Mouse (Mus musculus): ENCODE results near the gene Sdhaf1.

Gene Sdhaf1

DNA sequence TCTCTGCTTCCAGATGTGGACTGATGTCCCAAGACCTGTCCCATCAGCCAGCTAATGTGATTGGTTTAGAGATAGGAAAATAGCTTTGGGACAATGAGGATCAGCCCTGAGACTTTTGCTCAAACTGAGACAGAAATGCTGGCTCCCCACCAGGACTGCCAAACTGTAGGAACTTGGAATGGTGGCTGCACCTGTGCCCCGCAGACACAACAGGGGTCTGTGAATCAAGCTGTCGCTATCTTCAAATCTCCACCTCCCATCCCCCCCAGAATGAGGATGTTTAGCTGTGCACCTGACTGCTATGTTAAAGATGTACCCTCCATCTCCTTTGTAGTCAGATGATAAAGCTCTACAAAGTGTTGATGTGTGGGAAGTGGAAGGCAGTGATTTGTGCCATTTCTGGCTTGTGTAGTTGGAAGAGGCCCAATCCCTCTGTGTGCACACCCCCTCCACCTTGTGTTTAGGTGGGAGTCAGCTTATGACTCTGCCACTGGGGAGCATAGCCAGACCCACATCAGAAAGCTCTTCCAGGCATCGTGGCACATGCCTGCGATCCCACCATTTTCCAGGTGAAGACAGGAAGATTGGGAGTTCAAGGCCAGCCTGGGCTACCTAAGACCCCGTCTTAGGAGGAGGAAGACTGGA, 727 bp upstream of the Sdhaf1 start:
- DNase-seq, result no peak

DNA sequence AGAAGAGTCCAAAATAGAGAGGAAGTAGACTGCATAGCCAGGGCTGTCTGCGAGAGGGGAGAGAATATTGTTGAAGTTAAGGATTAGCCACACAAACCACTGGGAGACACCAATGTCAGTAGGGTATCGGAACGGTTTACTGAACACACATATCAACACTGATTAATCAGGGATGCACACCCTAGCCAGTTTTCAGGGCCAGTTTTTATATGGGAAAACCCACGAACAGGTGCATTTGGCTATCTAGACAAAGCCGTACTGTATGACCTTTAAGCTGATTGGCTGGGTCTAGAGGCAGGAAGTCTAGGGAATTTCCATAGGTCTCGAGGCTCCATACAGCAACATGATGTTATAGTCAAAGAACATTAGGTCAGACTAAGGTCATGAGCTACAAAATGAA, 830 bp downstream of the Sdhaf1 start:
- no peak for DNase-seq

DNA sequence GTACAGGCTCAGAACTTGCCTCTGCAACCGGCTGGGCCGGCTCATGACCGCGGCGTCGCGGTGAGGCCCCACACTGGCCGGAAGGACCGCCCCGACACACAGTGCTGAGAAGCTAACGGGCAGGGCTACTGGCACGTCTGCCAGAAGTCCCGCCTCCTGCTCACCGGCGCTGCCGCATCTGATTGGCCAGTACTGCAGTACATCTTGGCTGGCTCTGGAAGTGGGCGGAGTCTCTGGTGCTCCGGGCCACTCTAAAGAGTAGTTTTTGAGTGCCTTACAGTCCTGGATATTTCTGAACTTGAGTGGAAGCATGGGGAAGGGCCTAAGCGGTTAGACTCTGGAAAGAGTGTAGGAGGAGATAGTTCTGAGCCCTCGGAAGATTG, 1.4 kb downstream of the Sdhaf1 start:
- DNase-seq, result peak; percentile 97

DNA sequence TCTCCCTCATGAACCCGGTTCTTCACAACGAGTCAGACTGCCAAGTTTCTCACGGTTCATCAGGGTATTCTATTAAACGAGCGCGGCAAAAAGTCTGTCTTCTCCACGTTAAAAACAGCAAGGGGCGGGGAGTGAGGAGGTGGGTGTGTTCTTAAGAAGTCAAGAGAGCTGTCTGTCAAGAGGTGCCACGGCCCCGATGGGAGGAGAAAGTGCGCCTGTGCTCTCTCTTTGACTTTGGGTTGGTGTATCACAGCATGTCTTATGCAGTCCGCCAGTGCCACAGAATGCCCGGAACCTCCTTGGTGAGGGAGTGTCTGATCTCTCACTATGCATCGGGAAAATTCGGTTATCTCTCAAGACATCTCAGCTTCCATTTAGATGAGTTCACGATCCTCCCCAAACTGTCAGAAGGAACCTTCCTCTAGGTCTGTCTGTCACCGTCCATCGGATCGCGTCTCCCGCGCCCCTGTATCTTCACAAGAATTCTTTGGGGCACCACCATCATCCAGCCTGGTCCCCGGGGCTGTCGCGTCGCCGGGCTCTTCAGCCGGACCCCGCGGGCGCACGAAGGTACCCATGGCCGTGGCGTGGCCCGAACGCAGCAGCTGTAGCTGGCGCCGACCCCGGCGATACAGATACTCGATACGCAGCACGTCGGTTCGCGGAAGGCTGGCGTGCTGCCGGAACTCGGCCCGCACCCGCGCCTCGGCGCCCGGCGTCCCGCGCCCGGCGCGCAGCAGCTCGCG, 2.0 kb downstream of the Sdhaf1 start, which contains the start of gene E130208F15Rik:
Gene E130208F15Rik, plus strand, starts transcription at position 202 of the 746 bp plus-strand sequence.
- peak; percentile 68 for DNase-seq

DNA sequence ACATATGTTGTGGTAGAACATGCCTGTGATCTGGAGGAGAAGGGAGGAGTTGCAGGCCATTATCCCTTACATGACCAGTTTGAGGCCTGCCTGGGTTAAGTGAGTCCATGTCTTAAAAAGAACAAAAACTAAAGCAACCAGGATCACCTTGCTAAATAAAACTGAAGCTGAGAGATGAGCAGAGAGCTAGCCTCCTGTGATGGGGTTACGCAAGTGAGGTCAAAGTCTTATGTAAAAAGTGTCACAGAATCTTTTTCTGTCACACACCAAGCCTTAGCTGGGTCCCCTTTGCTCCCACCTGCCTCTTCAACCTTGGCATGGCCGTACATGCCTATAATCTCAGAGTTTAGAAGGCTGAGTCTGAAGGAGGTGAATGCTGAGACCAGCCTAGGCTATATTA, 2.7 kb downstream of the Sdhaf1 start:
- DNase-seq, result no peak

DNA sequence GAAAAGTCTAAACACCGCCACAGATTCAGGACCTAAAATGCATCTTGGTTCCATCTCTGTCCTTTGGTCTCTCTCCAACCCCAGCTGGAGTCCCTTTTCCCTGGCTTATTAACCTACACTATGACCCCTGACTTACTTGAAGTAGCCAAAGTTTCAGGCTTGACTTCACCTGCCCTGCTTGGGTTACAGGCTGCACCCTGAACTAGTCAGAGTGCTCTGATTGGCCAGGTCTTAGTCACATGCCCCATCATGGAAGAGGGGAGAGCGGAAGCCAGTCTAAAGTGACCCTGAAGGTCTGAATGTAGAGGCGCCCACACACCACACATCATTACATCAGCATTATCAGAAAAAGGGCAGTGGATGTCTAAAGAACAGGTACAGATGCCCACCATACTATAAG, 5.6 kb downstream of the Sdhaf1 start:
- DNase-seq, result no peak

DNA sequence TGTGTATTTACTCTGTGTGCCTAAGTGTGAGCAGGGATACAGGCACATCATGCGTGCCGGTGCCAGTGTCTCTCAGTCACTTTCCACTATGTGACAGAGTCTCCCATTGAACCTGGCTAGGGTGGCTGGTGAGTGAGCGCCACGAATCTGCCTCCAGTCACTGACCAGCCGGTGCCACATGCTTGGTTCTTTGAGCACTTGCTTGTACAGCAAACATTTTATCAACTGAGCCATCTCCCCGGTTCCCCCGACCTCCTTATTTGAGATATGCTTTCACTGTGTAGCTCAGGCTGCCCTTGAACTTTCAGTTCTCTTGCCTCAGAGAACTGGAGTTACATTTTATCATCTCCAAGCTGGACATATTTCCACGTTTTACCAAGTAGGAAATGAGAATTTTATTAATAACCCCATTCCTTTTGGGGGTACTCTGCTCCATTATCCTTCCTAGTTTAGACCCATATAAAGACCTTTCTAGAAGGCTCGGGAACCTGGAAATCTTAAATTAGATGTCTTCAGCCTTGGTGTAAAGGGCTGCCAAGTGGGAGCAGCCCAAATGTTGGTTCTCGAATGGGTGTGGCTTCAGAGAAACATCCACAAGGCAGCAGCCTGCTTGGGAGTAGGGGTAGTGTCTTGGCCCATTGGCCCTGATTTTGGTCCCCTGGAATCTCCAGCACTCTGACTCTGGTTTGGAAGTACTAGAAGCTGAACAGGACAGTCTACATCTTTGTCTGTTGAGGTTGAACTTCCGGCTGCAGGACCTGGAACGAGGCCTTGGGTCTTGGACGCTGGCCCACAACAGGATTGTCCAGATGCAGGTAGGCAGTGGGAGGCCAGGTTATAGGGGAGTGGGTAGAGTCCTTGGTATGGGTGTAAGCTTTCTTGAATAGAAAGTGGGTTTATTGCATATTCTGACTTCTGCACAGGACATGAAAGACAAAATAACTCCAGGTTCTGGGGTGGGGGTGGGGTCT, 7.9 kb downstream of the Sdhaf1 start:
- no peak for DNase-seq

DNA sequence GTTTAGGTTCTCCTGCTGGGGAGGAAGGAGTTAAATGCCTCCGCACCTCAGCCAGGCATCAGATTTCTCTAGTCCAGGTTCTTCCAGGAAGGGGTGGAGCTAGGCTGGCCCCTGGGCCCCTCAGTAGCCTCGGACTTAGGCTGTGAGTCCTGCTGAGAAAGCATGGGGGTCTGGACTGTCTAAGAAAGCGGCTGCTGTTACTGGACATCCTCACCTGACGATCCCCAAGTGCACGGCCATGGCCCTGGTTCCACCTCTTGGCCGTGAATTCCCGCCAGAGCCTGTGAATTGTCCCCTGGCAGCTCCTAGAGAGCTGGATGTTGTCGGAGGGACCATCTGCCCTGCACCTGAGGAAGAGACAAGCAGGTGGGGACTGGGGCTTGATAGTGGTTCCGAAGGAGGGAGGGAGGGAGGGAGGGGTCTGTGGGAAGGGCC, 9.0 kb downstream of the Sdhaf1 start, which contains the start of gene Syne4:
Gene Syne4, plus strand, starts transcription at position 87 of the 435 bp plus-strand sequence.
- no peak for DNase-seq

DNA sequence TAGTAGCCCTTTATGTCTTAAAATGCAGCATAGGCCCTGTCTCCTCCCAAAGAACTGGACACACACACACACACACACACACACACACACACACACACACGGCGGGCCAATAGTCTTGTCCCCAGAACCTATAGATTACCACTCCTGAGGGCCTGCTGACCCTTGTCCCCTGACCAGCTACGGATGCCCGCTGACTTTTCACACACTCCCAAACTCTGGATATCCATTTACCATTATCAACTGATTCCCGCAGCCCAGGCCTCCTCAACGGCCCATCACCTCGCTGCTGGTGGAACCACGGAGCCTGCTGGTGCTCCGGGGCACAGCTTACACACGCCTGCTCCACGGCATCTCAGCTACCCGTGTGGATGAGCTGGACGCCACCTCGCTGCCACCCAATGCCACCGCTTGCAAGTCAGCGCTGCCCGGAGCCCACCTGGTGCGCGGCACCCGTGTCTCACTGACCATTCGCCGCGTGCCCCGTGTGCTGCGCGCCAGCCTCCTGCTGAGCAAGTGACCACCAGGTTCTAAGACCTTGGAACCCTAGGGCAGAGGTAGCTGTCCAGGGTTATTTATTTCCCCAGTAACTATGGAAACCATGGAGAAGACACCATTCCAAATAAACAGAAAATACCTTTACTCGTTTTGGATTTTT, 9.9 kb downstream of the Sdhaf1 start:
- DNase-seq, result no peak

DNA sequence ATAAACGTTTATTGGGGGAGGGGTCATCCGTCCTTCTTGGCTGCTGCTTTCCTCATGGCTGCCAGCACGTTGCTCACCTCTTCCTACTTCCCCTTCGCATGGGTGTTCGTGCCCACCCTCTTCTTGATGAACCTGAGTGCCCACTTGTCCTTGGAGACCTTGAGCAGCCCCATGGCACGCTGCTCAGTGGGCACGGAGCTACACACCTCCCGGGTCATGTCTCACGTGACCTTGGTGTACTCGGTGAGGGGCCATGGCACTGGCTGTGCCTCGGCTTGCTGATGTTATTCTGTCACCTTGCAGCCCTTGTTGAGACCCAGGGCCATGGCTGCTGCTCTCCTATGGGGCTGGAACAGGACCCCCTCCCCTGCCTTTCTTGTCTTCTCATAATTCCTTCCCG, 13.6 kb downstream of the Sdhaf1 start:
- no peak for DNase-seq

DNA sequence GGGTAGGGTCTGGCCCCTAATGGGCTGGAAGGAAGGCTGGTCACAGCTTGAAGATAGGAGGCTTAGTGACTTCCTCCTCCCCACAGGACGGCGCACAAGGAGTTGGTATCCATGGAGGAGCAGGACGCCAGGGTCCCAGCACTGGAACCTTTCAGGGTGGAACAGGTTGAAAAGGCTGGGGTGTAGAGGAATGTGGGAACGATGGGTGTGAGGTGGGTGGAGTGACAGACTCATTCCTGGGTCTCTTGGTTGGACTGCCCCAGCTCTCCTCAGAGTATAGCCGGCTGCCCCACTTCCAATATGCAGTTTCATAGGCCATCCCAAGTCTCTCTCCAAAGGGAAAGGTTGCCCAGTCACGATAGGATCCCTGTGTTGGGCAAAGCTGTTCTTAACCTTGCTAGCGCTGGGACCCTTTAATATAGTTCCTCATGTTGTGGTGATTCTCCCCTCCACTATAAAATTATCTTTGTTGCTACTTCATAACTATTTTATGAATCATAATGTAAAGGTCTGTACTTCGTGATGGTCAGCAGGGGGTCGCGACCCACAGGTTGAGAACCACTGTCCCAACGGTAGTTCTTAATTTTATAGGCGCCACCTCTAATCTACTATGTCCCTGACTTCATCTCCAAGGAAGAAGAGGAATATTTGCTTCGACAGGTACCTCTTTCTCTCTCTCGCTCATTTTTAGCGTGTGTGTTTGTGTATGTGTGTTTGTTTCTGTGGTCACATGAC, 14.1 kb downstream of the Sdhaf1 start:
- DNase-seq, result no peak

DNA sequence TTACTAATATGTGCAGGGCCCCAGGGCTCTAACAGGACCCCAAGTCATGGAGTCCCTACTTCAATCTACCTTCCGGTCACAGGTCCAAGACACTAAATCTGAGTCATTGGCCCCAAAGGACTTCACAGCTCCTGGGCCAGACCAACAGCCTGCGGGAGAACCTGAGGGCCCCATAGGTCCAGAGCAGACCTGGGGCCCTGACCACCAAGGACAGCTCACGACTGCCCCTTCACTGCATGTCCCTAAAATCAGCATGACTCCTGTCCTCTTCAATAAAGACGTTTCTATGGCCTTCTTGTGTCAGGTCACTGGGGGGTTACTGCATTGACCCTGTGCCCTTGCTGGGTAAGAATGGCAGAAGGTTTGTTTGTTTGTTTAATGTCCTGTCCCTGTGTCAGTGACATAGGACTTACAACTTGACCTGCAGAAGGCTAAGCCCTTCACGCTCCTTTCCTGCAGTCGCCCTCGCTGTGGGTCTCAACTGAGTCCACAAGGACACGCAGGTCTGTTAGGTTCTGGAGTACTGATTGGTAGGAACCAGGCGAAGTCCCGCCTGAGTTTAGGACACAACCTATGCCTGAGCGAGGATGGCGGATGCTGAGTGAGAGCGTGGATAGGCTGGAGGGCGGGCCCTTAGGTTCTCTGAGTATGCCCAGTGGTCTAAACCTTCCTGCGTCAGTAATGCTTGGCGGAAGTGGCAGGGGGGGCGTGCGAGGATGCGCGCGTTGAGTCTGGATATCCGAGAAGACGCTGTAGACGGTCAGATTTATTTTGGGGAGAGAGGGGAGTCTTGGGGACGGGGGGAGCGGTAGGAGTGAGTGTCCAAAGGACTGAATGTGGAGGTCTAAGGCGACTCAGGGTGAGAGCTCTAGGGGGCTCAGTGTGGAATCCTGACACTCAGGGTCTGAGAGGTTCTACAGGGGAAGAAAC, 15.4 kb downstream of the Sdhaf1 start, which contains the start of gene Alkbh6:
Gene Alkbh6, plus strand, starts transcription at position 642 of the 930 bp plus-strand sequence.
- peak; percentile 93 for DNase-seq

DNA sequence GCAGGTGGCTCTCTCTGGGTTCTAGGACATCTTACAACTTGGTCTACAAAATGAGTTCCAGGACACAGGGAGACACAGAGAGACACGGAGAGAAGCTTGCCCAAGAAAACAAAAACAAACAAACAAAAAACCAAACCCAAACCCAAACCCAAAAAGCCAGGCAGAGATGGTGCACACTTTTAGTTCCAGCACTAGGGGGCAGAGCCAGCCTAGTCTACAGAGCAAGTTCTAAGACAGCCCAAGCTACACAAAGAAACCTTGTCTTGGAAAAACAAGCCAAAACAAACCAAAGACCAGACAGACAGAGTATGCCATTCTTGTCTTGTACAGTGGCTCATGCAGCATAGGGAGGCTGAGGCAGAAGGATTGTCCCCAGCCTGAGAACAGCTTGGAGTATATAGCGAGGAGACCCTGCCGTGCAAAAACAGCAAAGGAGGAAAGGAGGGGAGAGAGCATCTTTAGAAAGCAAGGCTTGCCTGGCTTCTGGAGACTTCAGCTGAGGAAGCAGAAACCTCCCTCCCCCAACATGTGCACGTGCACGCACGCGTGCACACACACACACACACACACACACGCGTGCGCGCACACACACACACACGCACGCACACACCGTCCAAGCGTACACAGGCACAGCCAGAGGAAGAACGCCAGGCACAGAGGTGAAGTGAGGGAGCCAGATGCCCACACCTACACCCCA, 17.5 kb downstream of the Sdhaf1 start:
- no peak for DNase-seq

DNA sequence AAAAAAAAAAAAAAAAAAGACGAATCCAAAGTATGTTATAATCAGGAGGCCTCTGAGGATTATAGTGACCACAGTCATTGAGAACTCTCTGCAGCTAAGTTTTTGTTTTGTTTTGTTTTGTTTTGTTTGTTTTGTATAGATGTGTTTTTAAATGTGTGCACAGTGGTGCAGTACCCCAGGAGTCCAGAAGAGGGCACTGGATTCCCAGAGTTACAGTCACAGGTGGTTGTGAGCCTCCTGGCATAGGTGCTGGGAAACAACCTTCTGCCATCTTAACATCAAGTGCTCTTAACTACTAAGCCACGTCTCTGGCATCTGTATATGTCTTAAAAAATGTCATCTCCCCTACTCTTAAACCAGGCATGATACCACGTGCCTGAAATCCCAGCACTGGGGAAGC, 22.8 kb downstream of the Sdhaf1 start:
- no peak for DNase-seq

DNA sequence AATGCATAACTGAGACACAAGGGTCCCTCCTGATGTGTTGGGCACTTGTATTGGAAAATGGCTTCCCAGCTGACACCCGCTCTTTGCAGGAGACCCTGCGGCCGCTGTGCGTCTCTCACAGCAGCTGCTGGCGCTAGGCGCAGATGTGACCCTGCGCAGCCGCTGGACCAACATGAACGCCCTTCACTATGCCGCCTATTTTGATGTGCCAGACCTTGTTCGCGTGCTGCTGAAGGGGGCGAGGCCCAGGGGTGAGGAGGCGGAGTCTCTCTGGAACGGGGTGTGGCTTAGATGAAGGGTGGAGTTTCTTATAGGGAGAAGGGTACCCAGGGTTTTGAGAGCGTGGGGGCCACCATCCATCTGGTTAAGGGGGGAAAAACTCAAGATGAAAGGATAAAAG, 26.4 kb downstream of the Sdhaf1 start:
- no peak for DNase-seq

DNA sequence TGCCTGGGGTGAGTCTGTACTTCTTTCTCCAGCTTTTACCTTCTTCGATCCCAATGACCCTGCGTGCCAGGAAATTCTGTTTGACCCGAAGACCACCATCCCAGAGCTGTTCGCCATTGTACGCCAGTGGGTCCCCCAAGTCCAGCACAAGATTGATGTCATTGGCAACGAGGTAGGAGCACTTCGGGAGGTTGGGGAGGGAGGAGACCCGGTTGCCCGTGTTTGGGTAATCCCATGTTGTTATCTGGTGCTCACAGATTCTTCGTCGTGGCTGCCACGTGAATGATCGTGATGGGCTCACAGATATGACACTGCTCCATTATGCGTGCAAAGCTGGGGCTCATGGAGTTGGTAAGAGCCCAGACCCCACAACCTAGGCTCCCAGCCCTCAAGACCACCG, 26.9 kb downstream of the Sdhaf1 start:
- DNase-seq, result no peak

DNA sequence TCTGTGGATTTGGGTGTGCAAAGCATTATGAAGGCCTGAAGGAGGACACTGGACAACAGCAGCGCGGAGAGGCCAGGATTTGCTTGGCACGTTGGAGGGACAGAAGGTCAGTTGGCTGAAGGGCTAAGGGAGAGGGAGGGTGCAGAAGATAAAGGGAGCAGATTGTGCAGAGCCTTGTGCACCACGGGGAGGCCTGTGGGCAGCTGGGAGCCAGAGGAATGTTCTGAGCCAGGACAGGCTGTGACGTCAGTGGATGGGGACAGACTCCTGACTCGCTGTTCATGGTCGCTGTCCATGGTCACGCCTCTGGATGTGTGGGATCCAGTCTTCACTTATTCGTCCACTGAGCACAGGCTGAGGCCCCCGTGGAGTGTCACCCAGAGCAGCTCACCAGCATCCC, 28.6 kb downstream of the Sdhaf1 start:
- peak; percentile 93 for DNase-seq

DNA sequence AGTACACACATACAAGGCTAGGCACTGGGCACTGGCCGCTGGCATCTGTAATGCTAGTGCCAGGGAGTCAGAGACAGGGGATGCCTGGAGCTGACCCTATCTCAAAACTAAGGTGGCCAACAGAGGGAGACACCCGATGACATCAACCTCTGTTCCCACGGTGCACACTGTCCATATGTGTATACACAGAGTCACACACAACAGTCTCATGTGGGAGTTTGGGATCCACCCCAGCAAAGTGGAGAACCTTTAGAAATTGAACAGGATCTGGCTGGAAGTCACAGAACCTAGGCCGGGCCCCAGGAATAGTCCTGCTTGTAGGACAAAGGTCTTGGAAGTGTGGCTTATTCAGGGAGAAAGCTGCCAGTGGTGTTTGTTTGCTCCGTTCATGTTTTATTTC, 29.4 kb downstream of the Sdhaf1 start:
- DNase-seq, result peak; percentile 43

DNA sequence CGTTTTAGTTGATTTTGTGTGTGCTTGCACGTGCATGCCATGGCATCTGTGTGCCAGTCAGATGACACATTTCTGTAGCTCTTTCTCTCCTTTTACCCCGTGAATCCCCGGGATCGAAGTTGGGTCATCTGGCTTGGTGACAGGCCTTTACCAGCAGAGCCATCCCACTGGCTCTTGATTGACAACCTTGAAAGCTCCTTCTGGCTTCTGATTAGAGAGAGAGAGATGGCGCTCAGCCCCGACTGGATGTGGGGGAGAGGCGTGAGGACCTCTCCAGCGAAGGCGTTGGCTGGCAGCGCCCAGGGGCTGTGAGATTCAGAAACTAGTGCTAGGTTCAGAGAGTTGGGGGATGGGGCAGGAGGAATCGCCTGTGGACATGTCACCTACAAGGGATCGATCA, 29.9 kb downstream of the Sdhaf1 start:
- DNase-seq, result peak; percentile 49

All from cerebellum, adult 11 months (tissue).